Mouse (Mus musculus) C2C12 (cell line): ENCODE data around the gene Slc5a9. TPM values are rescaled to one million over a fixed set of nuclear protein-coding genes. Genes with fewer than 3 reads are reported as not detected.
"Not testable (repeated sequence)": the region's sequence is repeated elsewhere in the genome, so short reads cannot be mapped to it uniquely, and the experiment has no call there.

ENCODE experiments used
- H3K27me3 ChIP-seq: one replicate; pipeline ENCODE4 v1.6.1; 2011; ENCODE audit not compliant: control insufficient read depth, insufficient read depth, insufficient read length
- H3K36me3 ChIP-seq: one replicate; pipeline ENCODE4 v1.6.1; 2011; ENCODE audit not compliant: control insufficient read depth, insufficient read depth
- H3K4me3 ChIP-seq: one replicate; pipeline ENCODE4 v1.5.1; 2011; ENCODE audit warnings: mild to moderate bottlenecking, control low read depth; ENCODE audit not compliant: poor library complexity, insufficient read depth, severe bottlenecking
- H3K79me2 ChIP-seq: one replicate; pipeline ENCODE4 v1.6.1; 2011; ENCODE audit not compliant: control insufficient read depth, insufficient read depth
- H3K79me3 ChIP-seq: one replicate; pipeline ENCODE4 v1.6.1; 2011; ENCODE audit warnings: low read depth, control low read depth
- H3ac ChIP-seq: one replicate; pipeline ENCODE3; 2011; ENCODE audit warnings: low read depth; ENCODE audit not compliant: control insufficient read depth, insufficient read length
- CEBPB ChIP-seq: IDR thresholded peaks from one replicate; pipeline ENCODE4 v1.6.1; 2011; ENCODE audit warnings: low read depth, mild to moderate bottlenecking, control low read depth, moderate library complexity
- CTCF ChIP-seq: IDR thresholded peaks from one replicate; pipeline ENCODE4 v1.5.1; 2011; ENCODE audit not compliant: control insufficient read depth, insufficient read depth, insufficient read length
- FOSL1 ChIP-seq: IDR thresholded peaks from one replicate; pipeline ENCODE4 v1.8.0; 2011; ENCODE audit warnings: mild to moderate bottlenecking, low read length; ENCODE audit not compliant: poor library complexity, insufficient read depth, severe bottlenecking
- MAX ChIP-seq: IDR thresholded peaks from one replicate; pipeline ENCODE4 v1.6.1; 2011; ENCODE audit warnings: mild to moderate bottlenecking, control low read depth
- MYOD1 ChIP-seq: IDR thresholded peaks from one replicate; pipeline ENCODE4 v1.6.1; 2011; ENCODE audit warnings: low read depth; ENCODE audit not compliant: control insufficient read depth, insufficient read length
- MYOG ChIP-seq: IDR thresholded peaks from one replicate; pipeline ENCODE4 v1.6.1; 2011; ENCODE audit not compliant: control insufficient read depth, insufficient read length; ENCODE audit errors: extremely low read depth
- USF1 ChIP-seq: IDR thresholded peaks from one replicate; pipeline ENCODE4 v1.6.1; 2011; ENCODE audit warnings: low read depth, mild to moderate bottlenecking, control low read depth, moderate library complexity
- long read RNA-seq, 2 experiments: library from polyadenylated mRNA; unstranded; transcript quantifications; one replicate each; pipeline ENCODE4 v2.0.0; 2019 to 2020
- polyA plus RNA-seq: library from polyadenylated mRNA; unstranded; fragments of >200 nt; fragmentation: generic; extraction: Trizol; gene quantifications from one replicate; pipeline ENCODE4 v1.2.1, GENCODE M21; 2012; ENCODE audit warnings: missing spikeins

Gene Slc5a9
- not detected for polyA plus RNA-seq
- long read RNA-seq, experiment 1: 0 reads
- long read RNA-seq, experiment 2: 0 reads

DNA sequence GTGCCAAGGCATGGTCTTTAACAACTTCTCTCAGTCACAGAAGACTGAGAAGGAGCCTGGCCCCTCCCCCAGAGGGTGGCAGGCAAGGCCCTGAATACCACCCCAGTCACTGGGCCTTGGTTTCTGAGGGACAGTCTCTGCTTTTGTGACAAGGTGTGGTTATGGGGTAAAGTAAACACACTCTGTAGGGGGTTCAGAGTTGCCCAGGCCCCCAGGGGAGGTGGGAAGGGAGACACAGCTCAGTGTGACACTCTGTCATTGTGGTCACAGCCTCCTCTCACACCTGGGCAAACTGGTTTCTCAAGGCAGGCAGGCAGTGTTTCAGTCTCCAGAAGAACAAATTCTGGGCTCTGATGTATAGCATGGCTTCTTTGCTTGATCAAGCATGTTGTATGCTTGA is at the start of gene Slc5a9:
TSS of gene Slc5a9 (minus strand) at position 144 of the 400 bp plus-strand sequence.
- no peak within 1 kb of the TSS for H3K4me3 ChIP-seq
- no peak within 1 kb of the TSS for H3ac ChIP-seq
- TF ChIP-seq MYOG (no peak), FOSL1 (no peak), MYOD1 (no peak), CEBPB (no peak), MAX (no peak), CTCF (no peak), USF1 (no peak)
- H3K36me3 ChIP-seq: no peaks in the 10 kb centered on the region
- no peaks in the 10 kb centered on the region for H3K27me3 ChIP-seq
- H3K79me3 ChIP-seq: no peaks in the 10 kb centered on the region
- no peaks in the 10 kb centered on the region for H3K79me2 ChIP-seq

GRCm38 (mm10) chr4:111919092-111919491 is 16.4 kb upstream of the Slc5a9 start, which contains the start of gene Skint8:
Gene Skint8 (plus strand): TSS chr4:111919392.
- Histone ChIP-seq H3K36me3 (no peaks in the 10 kb centered on the region), H3ac (no peak within 1 kb of the TSS), H3K79me2 (no peaks in the 10 kb centered on the region), H3K4me3 (no peak within 1 kb of the TSS), H3K27me3 (no peaks in the 10 kb centered on the region), H3K79me3 (no peaks in the 10 kb centered on the region)
- no peak for TF ChIP-seq MYOG

DNA sequence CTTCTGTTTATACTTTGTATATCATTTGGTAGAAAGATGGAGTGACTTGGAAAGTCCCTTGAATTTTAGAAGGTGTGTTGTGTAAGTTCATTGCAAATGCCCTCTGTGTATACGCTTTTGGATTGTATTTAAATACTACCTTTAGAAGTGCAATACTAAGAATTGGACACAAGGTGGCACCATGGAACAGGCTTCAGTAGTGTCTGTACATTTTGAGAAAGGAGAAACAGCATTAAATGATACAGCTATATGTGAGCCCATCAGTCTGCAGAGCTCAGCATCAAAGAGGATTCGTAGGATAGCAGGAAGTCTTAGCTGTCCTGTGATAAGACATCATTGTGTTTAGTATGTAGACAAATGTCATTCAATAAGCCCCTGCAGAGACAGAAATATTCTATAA is 5.2 kb upstream of the Slc5a9 start:
- no peaks in the 10 kb centered on the region for H3K36me3 ChIP-seq
- TF ChIP-seq USF1 (no peak), FOSL1 (no peak), MAX (no peak), MYOG (no peak), CEBPB (no peak), MYOD1 (no peak)
- H3ac ChIP-seq: no peak overlapping the region
- H3K79me2 ChIP-seq: no peaks in the 10 kb centered on the region
- no peak overlapping the region for H3K4me3 ChIP-seq
- no peaks in the 10 kb centered on the region for H3K27me3 ChIP-seq
- H3K79me3 ChIP-seq: no peaks in the 10 kb centered on the region

- Histone ChIP-seq H3K36me3 (no peaks in the 10 kb centered on the region), H3ac (no peak overlapping the region), H3K27me3 (no peaks in the 10 kb centered on the region), H3K79me3 (no peaks in the 10 kb centered on the region), H3K79me2 (no peaks in the 10 kb centered on the region), H3K4me3 (no peak overlapping the region)
- TF ChIP-seq CTCF (no peak), USF1 (no peak), FOSL1 (no peak), MYOG (no peak)
Observed at GRCm38 (mm10) chr4:111901473-111901872, 1.2 kb downstream of the Slc5a9 start.

GRCm38 (mm10) chr4:111900491-111900890 is 2.2 kb downstream of the Slc5a9 start:
- not testable (repeated sequence) for H3K36me3 ChIP-seq, H3K79me2 ChIP-seq, H3K79me3 ChIP-seq, H3K4me3 ChIP-seq, H3ac ChIP-seq, H3K27me3 ChIP-seq

GRCm38 (mm10) chr4:111898566-111898965 is 4.2 kb downstream of the Slc5a9 start:
- no peaks in the 10 kb centered on the region for H3K27me3 ChIP-seq
- TF ChIP-seq CEBPB: no peak
- TF ChIP-seq MYOG: no peak
- no peak for TF ChIP-seq CTCF
- TF ChIP-seq USF1: no peak
- no peak for TF ChIP-seq MAX
- TF ChIP-seq MYOD1: no peak
- TF ChIP-seq FOSL1: no peak
- no peaks in the 10 kb centered on the region for H3K36me3 ChIP-seq
- no peak overlapping the region for H3ac ChIP-seq
- H3K4me3 ChIP-seq: no peak overlapping the region
- no peaks in the 10 kb centered on the region for H3K79me2 ChIP-seq
- H3K79me3 ChIP-seq: no peaks in the 10 kb centered on the region
